Mouse (Mus musculus) embryonic facial prominence, embryonic 14.5 days (tissue): ENCODE data around the gene Akap7. TPM values are rescaled to one million over a fixed set of nuclear protein-coding genes. Genes with fewer than 3 reads are reported as not detected.
A peak's percentile ranks its signal among the peaks of the same experiment; 100 is the strongest.

Experiments used
- ATAC-seq: fragments of 200-750 bp; cut with Nextera tagmentation; 2 replicates; pipeline ENCODE4 v1.8.0; 2017; ENCODE audit warnings: low read depth, moderate number of reproducible peaks, moderate TSS enrichment
- DNase-seq: peaks from one replicate; pipeline ENCODE4 v3.0.0-alpha.2; 2015; ENCODE audit warnings: low spot score
- H3K27ac ChIP-seq: fragments of 300-500 bp; sonication (generic); replicated peaks from 2 replicates; pipeline ENCODE4 v1.5.1; 2014; ENCODE audit warnings: low read depth, mild to moderate bottlenecking, low read length, moderate library complexity
- H3K27me3 ChIP-seq: fragments of 300-500 bp; sonication (generic); replicated peaks from 2 replicates; pipeline ENCODE4 v1.6.1; 2014; ENCODE audit warnings: low read length; ENCODE audit not compliant: control insufficient read depth, insufficient read depth
- H3K36me3 ChIP-seq: fragments of 300-500 bp; sonication (generic); 2 replicates; pipeline ENCODE4 v1.6.1; 2014; ENCODE audit warnings: low read length, mixed read lengths; ENCODE audit not compliant: control insufficient read depth, insufficient read depth
- H3K4me1 ChIP-seq: fragments of 300-500 bp; sonication (generic); 2 replicates; pipeline ENCODE4 v1.6.1; 2014; ENCODE audit warnings: antibody characterized with exemption, low read length; ENCODE audit not compliant: control insufficient read depth, insufficient read depth
- H3K4me2 ChIP-seq: fragments of 300-500 bp; sonication (generic); 2 replicates; pipeline ENCODE4 v1.6.1; 2014; ENCODE audit warnings: low read depth, mild to moderate bottlenecking, low read length, moderate library complexity, mixed read lengths
- H3K4me3 ChIP-seq: fragments of 300-500 bp; sonication (generic); 2 replicates; pipeline ENCODE4 v1.5.1; 2014; ENCODE audit warnings: low read depth, mild to moderate bottlenecking, low read length
- H3K9ac ChIP-seq: fragments of 300-500 bp; sonication (generic); 2 replicates; pipeline ENCODE4 v1.6.1; 2014; ENCODE audit warnings: low read depth, mild to moderate bottlenecking, low read length, moderate library complexity, mixed read lengths
- H3K9me3 ChIP-seq: fragments of 300-500 bp; sonication (generic); 2 replicates; pipeline ENCODE4 v1.6.1; 2016; ENCODE audit warnings: low read length; ENCODE audit not compliant: control insufficient read depth
- WGBS: fragments of 180-500 bp; shearing (Covaris S2); extraction: QIAGEN DNeasy Blood & Tissue Kit; methylation state at CpG from one replicate; pipeline ENCODE4 v1.1.7; 2014; 5-methylcytosine and 5-hydroxymethylcytosine counted together
- polyA plus RNA-seq: library from polyadenylated mRNA; unstranded; fragments of >200 nt; fragmentation: Nextera tagmentation; extraction: Ambion mirVana; gene quantifications from 2 replicates; pipeline ENCODE4 v1.2.1, GENCODE M21; 2014

Gene Akap7
- polyA plus RNA-seq, 1 experiment from 2014 or later: 17.5 TPM

DNA sequence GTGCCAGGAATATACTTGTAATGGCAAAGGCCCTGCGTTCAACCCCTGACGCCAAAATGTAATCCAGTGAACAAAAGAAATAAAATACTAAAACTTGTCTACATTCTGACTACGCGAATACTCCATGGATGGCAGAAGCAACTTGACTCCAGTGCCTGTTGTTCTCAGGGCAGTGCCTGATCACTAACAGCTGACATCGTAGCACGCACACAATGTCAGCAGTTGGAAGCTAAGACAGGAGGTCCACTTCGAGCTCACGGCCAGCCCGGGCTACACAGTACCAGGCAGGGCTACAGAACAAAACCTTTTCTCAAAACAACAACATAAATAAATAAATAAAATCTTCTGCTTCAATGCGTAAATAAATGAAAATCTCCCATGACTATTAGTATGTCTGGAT, 46.9 kb downstream of the Akap7 start:
- Histone ChIP-seq H3K27me3 (no peaks in the 10 kb centered on the region), H3K27ac (no peak overlapping the region), H3K4me1 (no peaks in the 10 kb centered on the region; the same call in 1 of the 2 replicates), H3K9me3 (no peaks in the 10 kb centered on the region), H3K9ac (no peak overlapping the region), H3K36me3 (no peaks in the 10 kb centered on the region), H3K4me2 (no peak overlapping the region), H3K4me3 (no peak overlapping the region)
- DNase-seq (peak; percentile 48), ATAC-seq (peak; percentile 82; the same call in 1 of the 2 replicates)
- 64% methylated on average over 10 of the region's 10 CpGs for WGBS

DNA sequence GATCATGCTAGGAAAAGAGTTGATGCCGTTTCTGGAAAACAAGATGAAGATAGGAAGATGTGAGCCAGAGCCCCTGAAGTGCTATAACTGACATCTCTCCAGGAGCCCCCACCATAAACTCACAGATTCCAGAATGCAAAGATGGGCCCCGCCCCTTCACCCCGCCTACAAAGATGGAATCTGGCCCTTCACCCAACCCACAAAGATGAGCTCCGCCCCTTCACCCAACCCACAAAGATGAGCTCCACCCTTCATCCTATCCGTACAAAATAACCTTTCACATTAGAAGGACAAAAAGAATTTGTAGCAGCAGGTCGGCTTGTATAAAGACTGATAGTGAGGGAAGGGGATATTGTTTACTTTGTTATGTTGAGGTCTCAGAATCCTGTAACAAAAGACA, 49.5 kb downstream of the Akap7 start:
- H3K27ac ChIP-seq: no peak overlapping the region
- no peak for DNase-seq
- no peak overlapping the region for H3K9ac ChIP-seq
- H3K36me3 ChIP-seq: no peaks in the 10 kb centered on the region
- no peaks in the 10 kb centered on the region; the same call in 1 of the 2 replicates for H3K4me1 ChIP-seq
- no peak overlapping the region for H3K4me3 ChIP-seq
- 82% methylated on average over 6 of the region's 6 CpGs for WGBS
- H3K9me3 ChIP-seq: no peaks in the 10 kb centered on the region
- ATAC-seq: no peak
- no peaks in the 10 kb centered on the region for H3K27me3 ChIP-seq
- H3K4me2 ChIP-seq: no peak overlapping the region

GRCm38 (mm10) chr10:25257466-25257865, 50.2 kb downstream of the Akap7 start:
- no peak overlapping the region for H3K4me2 ChIP-seq
- no peaks in the 10 kb centered on the region for H3K36me3 ChIP-seq
- no peak for DNase-seq
- no peak overlapping the region for H3K9ac ChIP-seq
- H3K27ac ChIP-seq: no peak overlapping the region
- H3K4me3 ChIP-seq: no peak overlapping the region
- no peaks in the 10 kb centered on the region; the same call in 1 of the 2 replicates for H3K4me1 ChIP-seq
- H3K27me3 ChIP-seq: no peaks in the 10 kb centered on the region
- H3K9me3 ChIP-seq: no peaks in the 10 kb centered on the region
- no peak for ATAC-seq
- WGBS: 54% methylated on average over 5 of the region's 5 CpGs

- no peak overlapping the region for H3K4me3 ChIP-seq
- ATAC-seq (no peak), DNase-seq (no peak)
- H3K9ac ChIP-seq: no peak overlapping the region
- H3K36me3 ChIP-seq: no peaks in the 10 kb centered on the region
- H3K4me2 ChIP-seq: no peak overlapping the region
- 88% methylated on average over 2 of the region's 2 CpGs for WGBS
- H3K9me3 ChIP-seq: no peaks in the 10 kb centered on the region
- H3K27me3 ChIP-seq: no peaks in the 10 kb centered on the region
- no peak overlapping the region for H3K27ac ChIP-seq
- H3K4me1 ChIP-seq: no peaks in the 10 kb centered on the region
Observed at GRCm38 (mm10) chr10:25253474-25253873, 54.2 kb downstream of the Akap7 start.

GRCm38 (mm10) chr10:25253006-25253405, 54.7 kb downstream of the Akap7 start:
- no peak overlapping the region for H3K4me3 ChIP-seq
- H3K27me3 ChIP-seq: no peaks in the 10 kb centered on the region
- no peaks in the 10 kb centered on the region for H3K36me3 ChIP-seq
- ATAC-seq (no peak), DNase-seq (no peak)
- no peak overlapping the region for H3K4me2 ChIP-seq
- no peaks in the 10 kb centered on the region for H3K4me1 ChIP-seq
- 95% methylated on average over 4 of the region's 4 CpGs for WGBS
- H3K27ac ChIP-seq: no peak overlapping the region
- no peak overlapping the region for H3K9ac ChIP-seq
- H3K9me3 ChIP-seq: no peaks in the 10 kb centered on the region

DNA sequence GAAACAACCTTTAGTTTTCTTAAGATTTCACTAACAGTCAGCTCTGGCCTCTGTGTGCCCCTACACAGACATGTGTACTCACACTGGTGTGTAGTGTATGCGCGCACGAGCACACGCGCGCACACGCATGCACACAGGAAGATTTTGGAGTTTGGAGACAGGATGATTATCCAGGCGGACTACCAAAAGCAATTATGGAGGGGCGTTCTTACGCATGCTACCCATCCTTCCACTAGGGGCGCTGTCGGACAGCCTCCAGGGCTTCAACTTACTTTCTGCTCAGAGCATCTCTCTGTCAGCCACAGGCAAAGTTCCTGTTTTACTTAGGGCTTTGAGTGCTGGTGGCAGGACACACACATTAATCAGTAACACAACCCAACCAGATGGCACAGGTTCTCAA, 57.6 kb downstream of the Akap7 start:
- Histone ChIP-seq H3K36me3 (no peaks in the 10 kb centered on the region), H3K4me3 (no peak overlapping the region), H3K9ac (no peak overlapping the region), H3K27me3 (no peaks in the 10 kb centered on the region), H3K27ac (no peak overlapping the region), H3K4me2 (no peak overlapping the region), H3K9me3 (no peaks in the 10 kb centered on the region), H3K4me1 (no peaks in the 10 kb centered on the region)
- ATAC-seq (no peak), DNase-seq (peak; percentile 79)
- WGBS: 49% methylated on average over 12 of the region's 12 CpGs

DNA sequence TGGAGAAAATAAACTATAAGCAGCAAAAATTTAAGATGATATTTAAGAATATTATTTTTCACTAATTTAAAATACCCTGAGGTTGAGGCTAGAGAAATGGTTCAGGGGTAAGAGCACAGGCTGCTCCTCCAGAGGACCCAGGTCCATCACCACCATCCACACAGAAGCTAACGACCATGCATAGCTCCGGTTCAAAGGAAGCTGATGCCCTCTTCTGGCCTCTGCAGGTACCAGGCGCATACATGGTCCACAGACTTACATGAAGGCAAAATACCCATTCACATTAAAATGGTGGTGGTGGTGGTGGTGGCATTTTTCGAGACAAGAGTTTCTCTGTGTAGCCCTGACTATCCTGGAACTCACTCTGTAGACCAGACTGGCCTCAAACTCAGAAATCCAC, 61.5 kb downstream of the Akap7 start:
- H3K4me1 ChIP-seq: no peaks in the 10 kb centered on the region
- WGBS: 71% methylated on average over 4 of the region's 4 CpGs
- H3K27me3 ChIP-seq: no peaks in the 10 kb centered on the region
- H3K9me3 ChIP-seq: no peaks in the 10 kb centered on the region
- no peak overlapping the region for H3K9ac ChIP-seq
- DNase-seq (no peak), ATAC-seq (0 out of 2 replicates have a peak, but pooled peaks have one; percentile 50)
- no peak overlapping the region for H3K4me3 ChIP-seq
- no peaks in the 10 kb centered on the region for H3K36me3 ChIP-seq
- H3K27ac ChIP-seq: no peak overlapping the region
- no peak overlapping the region for H3K4me2 ChIP-seq

GRCm38 (mm10) chr10:25239156-25239555, 68.5 kb downstream of the Akap7 start:
- H3K27me3 ChIP-seq: no peaks in the 10 kb centered on the region
- DNase-seq: peak; percentile 50
- WGBS: 31% methylated on average over 9 of the region's 9 CpGs

GRCm38 (mm10) chr10:25234080-25234479, 73.6 kb downstream of the Akap7 start:
- Histone ChIP-seq H3K27me3 (no peaks in the 10 kb centered on the region), H3K9ac (no peak overlapping the region), H3K9me3 (no peaks in the 10 kb centered on the region), H3K4me1 (peaks cover 3% of the 10 kb centered on the region), H3K27ac (no peak overlapping the region), H3K36me3 (no peaks in the 10 kb centered on the region), H3K4me3 (no peak overlapping the region), H3K4me2 (no peak overlapping the region)
- WGBS: 81% methylated on average over 1 of the region's 1 CpGs
- no peak for DNase-seq
- ATAC-seq: no peak

More at GRCm38 (mm10) chr10:25239156-25239555, 68.5 kb downstream of the Akap7 start:
- Histone ChIP-seq H3K4me1 (no peaks in the 10 kb centered on the region), H3K9ac (no peak overlapping the region), H3K36me3 (no peaks in the 10 kb centered on the region), H3K4me2 (no peak overlapping the region), H3K9me3 (no peaks in the 10 kb centered on the region), H3K27ac (no peak overlapping the region), H3K4me3 (no peak overlapping the region)
- 0 out of 2 replicates have a peak, but pooled peaks have one; percentile 33 for ATAC-seq
